Mouse (Mus musculus) cortical plate, adult 2 months (tissue): Measurements from ENCODE around the gene Btg1. TPM values are rescaled to one million over a fixed set of nuclear protein-coding genes. Genes with fewer than 3 reads are reported as not detected.
A peak's percentile ranks its signal among the peaks of the same experiment; 100 is the strongest.

Experiments
- H3K27ac ChIP-seq: fragments of 200-500 bp; 2 replicates; pipeline ENCODE4 v1.5.1; 2012; ENCODE audit warnings: low read length, control low read depth, inconsistent platforms; ENCODE audit not compliant: insufficient read depth
- H3K4me1 ChIP-seq: fragments of 200-500 bp; 2 replicates; pipeline ENCODE4 v1.6.1; 2011; ENCODE audit warnings: low read length; ENCODE audit not compliant: control insufficient read depth, insufficient read depth
- H3K4me3 ChIP-seq: fragments of 200-500 bp; 2 replicates; pipeline ENCODE4 v1.5.1; 2011; ENCODE audit warnings: mild to moderate bottlenecking, low read length, control low read depth; ENCODE audit not compliant: insufficient read depth
- CTCF ChIP-seq: fragments of 200-500 bp; IDR thresholded peaks from 2 replicates; pipeline ENCODE4 v1.5.1; 2011; ENCODE audit warnings: mild to moderate bottlenecking, control low read depth, low read length; ENCODE audit not compliant: insufficient read depth; ENCODE audit errors: extremely low read depth
- POLR2A ChIP-seq: fragments of 200-500 bp; IDR thresholded peaks from 2 replicates; pipeline ENCODE4 v1.6.1; 2011; ENCODE audit warnings: mild to moderate bottlenecking, low read length, control low read depth; ENCODE audit not compliant: insufficient read depth; ENCODE audit errors: extremely low read depth
- polyA plus RNA-seq: library from polyadenylated mRNA; depleted of rRNA; stranded (reverse); fragments of >200 nt; gene quantifications from 2 replicates; pipeline ENCODE4 v1.2.3, GENCODE M21; 2012; rRNA removed

Gene Btg1
- 16.8 and 18.6 TPM in 2 replicates for polyA plus RNA-seq

DNA sequence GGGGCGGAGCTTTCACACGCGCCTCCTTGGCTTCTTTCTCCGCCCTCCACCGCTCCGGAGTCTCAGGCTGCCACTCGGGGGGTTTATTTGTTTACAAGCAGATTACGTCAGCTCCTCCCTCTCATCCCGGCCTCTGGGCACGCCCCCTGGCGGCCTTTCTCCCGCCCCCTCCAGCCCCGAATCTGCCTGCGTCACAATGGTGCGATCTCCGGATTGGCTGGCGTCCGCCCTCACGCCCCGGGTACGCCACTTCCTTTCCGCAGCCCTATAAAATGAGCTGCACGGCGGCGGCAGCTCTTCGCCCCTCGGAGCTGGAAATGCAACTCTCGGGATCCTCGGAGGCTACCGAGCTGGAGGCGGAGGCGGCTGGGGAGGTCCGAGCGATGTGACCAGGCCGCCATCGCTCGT is at the start of gene Btg1:
TSS of gene Btg1 (plus strand) at position 298 of the 408 bp plus-strand sequence.
- peak within 1 kb of the TSS; percentile 37 for H3K4me3 ChIP-seq
- H3K4me1 ChIP-seq, result peaks cover 1% of the 10 kb centered on the region; the same call in 1 of the 2 replicates
- peak within 1 kb of the TSS; percentile 83 for H3K27ac ChIP-seq
- TF ChIP-seq CTCF (no peak), POLR2A (peak; percentile 100)

GRCm38 (mm10) chr10:96569469-96569868 is 47.3 kb upstream of the Btg1 start:
- H3K27ac ChIP-seq, result no peak overlapping the region
- TF ChIP-seq CTCF (no peak), POLR2A (no peak)
- no peaks in the 10 kb centered on the region for H3K4me1 ChIP-seq
- H3K4me3 ChIP-seq, result no peak overlapping the region

DNA sequence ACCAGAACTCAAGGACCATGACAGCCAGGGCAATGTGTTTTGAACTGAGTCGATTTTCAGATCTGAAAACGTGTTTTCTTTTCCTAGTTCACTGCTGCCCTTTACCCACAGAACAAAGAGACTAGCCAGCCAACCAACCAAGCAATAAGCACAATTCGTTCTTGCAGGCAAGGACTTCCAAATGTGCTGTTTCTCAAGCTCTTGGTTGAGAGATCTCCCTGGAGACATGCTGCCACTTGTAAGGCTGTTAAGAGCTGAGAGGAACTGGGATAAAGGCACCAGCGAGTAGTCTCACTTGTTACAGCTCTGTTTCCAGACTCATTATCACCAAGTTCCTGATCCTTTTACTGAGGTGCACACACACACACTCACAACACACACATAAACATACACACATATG is 45.6 kb upstream of the Btg1 start:
- Histone ChIP-seq H3K27ac (no peak overlapping the region), H3K4me3 (no peak overlapping the region), H3K4me1 (no peaks in the 10 kb centered on the region)
- no peak for TF ChIP-seq POLR2A
- TF ChIP-seq CTCF, result no peak

DNA sequence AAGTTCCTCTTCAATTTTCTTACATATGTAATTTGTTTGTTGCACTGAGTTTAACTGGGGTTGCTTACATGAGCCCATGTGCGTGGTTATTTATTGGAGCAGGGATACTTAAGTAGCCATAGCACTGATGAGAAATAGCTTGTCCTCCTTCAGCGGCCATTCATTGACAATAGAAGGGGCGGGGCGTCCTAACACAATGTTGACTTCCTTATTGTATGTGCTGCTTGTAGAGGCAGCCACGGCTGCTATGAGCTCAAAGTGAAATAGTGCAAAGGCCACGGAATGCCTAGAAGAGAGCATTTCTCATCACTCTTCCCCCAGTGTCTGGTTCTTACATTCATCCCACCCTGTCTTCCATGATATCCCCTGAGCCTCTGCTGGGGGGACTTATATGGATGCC is 42.0 kb upstream of the Btg1 start:
- Histone ChIP-seq H3K27ac (no peak overlapping the region), H3K4me1 (no peaks in the 10 kb centered on the region), H3K4me3 (no peak overlapping the region)
- TF ChIP-seq POLR2A (no peak), CTCF (no peak)

- H3K4me3 ChIP-seq, result no peak overlapping the region
- TF ChIP-seq CTCF, result no peak
- TF ChIP-seq POLR2A, result no peak
- no peak overlapping the region for H3K27ac ChIP-seq
- no peaks in the 10 kb centered on the region for H3K4me1 ChIP-seq
Measured at GRCm38 (mm10) chr10:96575338-96575737, 41.5 kb upstream of the Btg1 start.

- H3K4me1 ChIP-seq, result no peaks in the 10 kb centered on the region
- no peak overlapping the region for H3K27ac ChIP-seq
- no peak overlapping the region for H3K4me3 ChIP-seq
- TF ChIP-seq POLR2A (no peak), CTCF (no peak)
Measured at GRCm38 (mm10) chr10:96578924-96579323, 37.9 kb upstream of the Btg1 start.

- Histone ChIP-seq H3K4me1 (no peaks in the 10 kb centered on the region), H3K27ac (no peak overlapping the region), H3K4me3 (no peak overlapping the region)
- TF ChIP-seq CTCF, result no peak
- no peak for TF ChIP-seq POLR2A
Measured at GRCm38 (mm10) chr10:96579436-96579835, 37.4 kb upstream of the Btg1 start.

GRCm38 (mm10) chr10:96580246-96580645 is 36.6 kb upstream of the Btg1 start:
- Histone ChIP-seq H3K4me3 (no peak overlapping the region), H3K4me1 (no peaks in the 10 kb centered on the region), H3K27ac (no peak overlapping the region)
- TF ChIP-seq CTCF, result no peak
- no peak for TF ChIP-seq POLR2A

GRCm38 (mm10) chr10:96581232-96581631 is 35.6 kb upstream of the Btg1 start:
- TF ChIP-seq POLR2A, result no peak
- no peak for TF ChIP-seq CTCF
- Histone ChIP-seq H3K27ac (no peak overlapping the region), H3K4me1 (no peaks in the 10 kb centered on the region), H3K4me3 (no peak overlapping the region)

- Histone ChIP-seq H3K4me1 (no peaks in the 10 kb centered on the region), H3K4me3 (no peak overlapping the region), H3K27ac (no peak overlapping the region)
- TF ChIP-seq POLR2A (no peak), CTCF (no peak)
Measured at GRCm38 (mm10) chr10:96586191-96586880, 30.5 kb upstream of the Btg1 start.
